Mouse (Mus musculus) intestine, embryonic 14.5 days (tissue): ENCODE data around the gene Rbm7. TPM values are rescaled to one million over a fixed set of nuclear protein-coding genes. Genes with fewer than 3 reads are reported as not detected.
"Not testable (repeated sequence)": the region's sequence is repeated elsewhere in the genome, so short reads cannot be mapped to it uniquely, and the experiment has no call there.

Experiments
- ATAC-seq: fragments of 200-750 bp; cut with Nextera tagmentation; replicated peaks from 2 replicates; pipeline ENCODE4 v1.8.0; 2017; ENCODE audit warnings: low read depth, moderate number of reproducible peaks, moderate TSS enrichment, moderate library complexity; ENCODE audit not compliant: low FRiP score, low TSS enrichment
- DNase-seq: peaks from one replicate; pipeline ENCODE4 v3.0.0-alpha.2; 2018; ENCODE audit warnings: low spot score
- H3K27ac ChIP-seq: fragments of 300-500 bp; sonication (generic); 2 replicates; pipeline ENCODE4 v1.5.1; 2014; ENCODE audit warnings: low read depth, mild to moderate bottlenecking, control low read depth
- H3K27me3 ChIP-seq: fragments of 300-500 bp; sonication (generic); replicated peaks from 2 replicates; pipeline ENCODE4 v1.6.1; 2014; ENCODE audit warnings: low read length, control low read depth; ENCODE audit not compliant: control insufficient read depth, insufficient read depth
- H3K36me3 ChIP-seq: fragments of 300-500 bp; sonication (generic); 2 replicates; pipeline ENCODE4 v1.6.1; 2014; ENCODE audit warnings: low read length, control low read depth; ENCODE audit not compliant: control insufficient read depth, insufficient read depth
- H3K4me1 ChIP-seq: fragments of 300-500 bp; sonication (generic); replicated peaks from 2 replicates; pipeline ENCODE4 v1.6.1; 2014; ENCODE audit warnings: low read length, control low read depth, mixed read lengths; ENCODE audit not compliant: control insufficient read depth, insufficient read depth
- H3K4me2 ChIP-seq: fragments of 300-500 bp; sonication (generic); 2 replicates; pipeline ENCODE4 v1.6.1; 2014; ENCODE audit warnings: low read length
- H3K4me3 ChIP-seq: fragments of 300-500 bp; sonication (generic); 2 replicates; pipeline ENCODE4 v1.5.1; 2014; ENCODE audit warnings: low read depth, low read length, control low read depth, mixed read lengths
- H3K9ac ChIP-seq: fragments of 300-500 bp; sonication (generic); 2 replicates; pipeline ENCODE4 v1.6.1; 2014; ENCODE audit warnings: mild to moderate bottlenecking, low read length
- H3K9me3 ChIP-seq: fragments of 300-500 bp; sonication (generic); 2 replicates; pipeline ENCODE4 v1.6.1; 2016; ENCODE audit warnings: low read length, control low read depth; ENCODE audit not compliant: control insufficient read depth
- WGBS: fragments of 180-500 bp; shearing (Covaris S2); extraction: QIAGEN DNeasy Blood & Tissue Kit; methylation state at CpG from one replicate; pipeline ENCODE4 v1.1.7; 2014; 5-methylcytosine and 5-hydroxymethylcytosine counted together
- polyA plus RNA-seq: library from polyadenylated mRNA; unstranded; fragments of >200 nt; fragmentation: Nextera tagmentation; extraction: Ambion mirVana; gene quantifications from 2 replicates; pipeline ENCODE4 v1.2.1, GENCODE M21; 2014

The Rbm7 gene
- polyA plus RNA-seq, 1 experiment from 2014 or later: 109 TPM

GRCm38 (mm10) chr9:48476236-48477165 is 18.6 kb downstream of the Rbm7 start:
- H3K36me3 ChIP-seq: peaks cover 39% of the 10 kb centered on the region
- DNase-seq (no peak), ATAC-seq (no peak)
- H3K4me3 ChIP-seq: no peak overlapping the region
- H3K27me3 ChIP-seq: no peaks in the 10 kb centered on the region
- H3K9ac ChIP-seq: no peak overlapping the region
- no peaks in the 10 kb centered on the region for H3K9me3 ChIP-seq
- H3K4me2 ChIP-seq: no peak overlapping the region
- peaks cover 5% of the 10 kb centered on the region; the same call in 1 of the 2 replicates for H3K4me1 ChIP-seq
- 89% methylated on average over 10 of the region's 10 CpGs for WGBS
- H3K27ac ChIP-seq: no peak overlapping the region

GRCm38 (mm10) chr9:48474367-48474766 is 20.7 kb downstream of the Rbm7 start:
- no peak for ATAC-seq
- H3K27ac ChIP-seq: no peak overlapping the region
- H3K4me3 ChIP-seq: no peak overlapping the region
- no peak overlapping the region for H3K4me2 ChIP-seq
- H3K27me3 ChIP-seq: no peaks in the 10 kb centered on the region
- peaks cover 48% of the 10 kb centered on the region for H3K36me3 ChIP-seq
- no peak for DNase-seq
- 92% methylated on average over 9 of the region's 9 CpGs for WGBS
- peaks cover under 1% of the 10 kb centered on the region; the same call in 1 of the 2 replicates for H3K4me1 ChIP-seq
- no peak overlapping the region for H3K9ac ChIP-seq
- no peaks in the 10 kb centered on the region for H3K9me3 ChIP-seq

- Histone ChIP-seq H3K4me3 (no peak overlapping the region), H3K27ac (no peak overlapping the region), H3K4me1 (no peaks in the 10 kb centered on the region), H3K4me2 (no peak overlapping the region), H3K9me3 (no peaks in the 10 kb centered on the region), H3K27me3 (no peaks in the 10 kb centered on the region), H3K9ac (no peak overlapping the region), H3K36me3 (peaks cover 50% of the 10 kb centered on the region)
- no peak for ATAC-seq
- peak; percentile 3 for DNase-seq
- 89% methylated on average over 12 of the region's 12 CpGs for WGBS
These were observed 22.0 kb downstream of the Rbm7 start for GRCm38 (mm10) chr9:48473131-48473530.

GRCm38 (mm10) chr9:48472441-48473025 is 22.6 kb downstream of the Rbm7 start:
- no peak overlapping the region for H3K9ac ChIP-seq
- 87% methylated on average over 15 of the region's 15 CpGs for WGBS

GRCm38 (mm10) chr9:48467471-48467870 is 27.6 kb downstream of the Rbm7 start:
- not testable (repeated sequence) for DNase-seq, H3K27ac ChIP-seq, H3K4me3 ChIP-seq, H3K4me2 ChIP-seq, H3K9ac ChIP-seq, ATAC-seq, H3K9me3 ChIP-seq, H3K27me3 ChIP-seq, H3K4me1 ChIP-seq
- H3K36me3 ChIP-seq: peaks cover 28% of the 10 kb centered on the region
- 96% methylated on average over 5 of the region's 5 CpGs for WGBS

More at GRCm38 (mm10) chr9:48472441-48473025, 22.6 kb downstream of the Rbm7 start:
- H3K27me3 ChIP-seq: no peaks in the 10 kb centered on the region
- DNase-seq (peak; percentile 4), ATAC-seq (no peak)
- H3K4me3 ChIP-seq: no peak overlapping the region
- no peaks in the 10 kb centered on the region for H3K4me1 ChIP-seq
- H3K9me3 ChIP-seq: no peaks in the 10 kb centered on the region
- H3K4me2 ChIP-seq: no peak overlapping the region
- H3K36me3 ChIP-seq: peaks cover 56% of the 10 kb centered on the region
- no peak overlapping the region for H3K27ac ChIP-seq

- DNase-seq: peak; percentile 83
These were observed 28.3 kb downstream of the Rbm7 start for GRCm38 (mm10) chr9:48466804-48467203.

GRCm38 (mm10) chr9:48465671-48466070 is 29.4 kb downstream of the Rbm7 start:
- H3K4me3 ChIP-seq: no peak overlapping the region
- 97% methylated on average over 3 of the region's 3 CpGs for WGBS
- no peak overlapping the region for H3K4me2 ChIP-seq
- H3K27ac ChIP-seq: no peak overlapping the region
- peaks cover 18% of the 10 kb centered on the region for H3K36me3 ChIP-seq
- no peaks in the 10 kb centered on the region for H3K4me1 ChIP-seq
- no peak for DNase-seq
- ATAC-seq: no peak
- no peaks in the 10 kb centered on the region for H3K9me3 ChIP-seq
- no peaks in the 10 kb centered on the region for H3K27me3 ChIP-seq
- H3K9ac ChIP-seq: no peak overlapping the region

More at GRCm38 (mm10) chr9:48466804-48467203, 28.3 kb downstream of the Rbm7 start:
- no peak for ATAC-seq
- no peak overlapping the region for H3K4me2 ChIP-seq
- H3K9ac ChIP-seq: no peak overlapping the region
- no peaks in the 10 kb centered on the region for H3K9me3 ChIP-seq
- no peak overlapping the region for H3K27ac ChIP-seq
- no peaks in the 10 kb centered on the region for H3K27me3 ChIP-seq
- no peaks in the 10 kb centered on the region for H3K4me1 ChIP-seq
- peaks cover 27% of the 10 kb centered on the region for H3K36me3 ChIP-seq
- H3K4me3 ChIP-seq: no peak overlapping the region
- 69% methylated on average over 3 of the region's 3 CpGs for WGBS

GRCm38 (mm10) chr9:48461545-48461944 is 33.6 kb downstream of the Rbm7 start:
- DNase-seq (no peak), ATAC-seq (no peak)
- no peaks in the 10 kb centered on the region for H3K27me3 ChIP-seq
- no peaks in the 10 kb centered on the region for H3K9me3 ChIP-seq
- H3K4me3 ChIP-seq: no peak overlapping the region
- H3K4me1 ChIP-seq: no peaks in the 10 kb centered on the region
- H3K4me2 ChIP-seq: no peak overlapping the region
- WGBS: 69% methylated on average over 3 of the region's 3 CpGs
- no peaks in the 10 kb centered on the region for H3K36me3 ChIP-seq
- H3K9ac ChIP-seq: no peak overlapping the region
- H3K27ac ChIP-seq: no peak overlapping the region
